8 mouse cellular contexts compared by ENCODE assay signal in the genomic region with DNA sequence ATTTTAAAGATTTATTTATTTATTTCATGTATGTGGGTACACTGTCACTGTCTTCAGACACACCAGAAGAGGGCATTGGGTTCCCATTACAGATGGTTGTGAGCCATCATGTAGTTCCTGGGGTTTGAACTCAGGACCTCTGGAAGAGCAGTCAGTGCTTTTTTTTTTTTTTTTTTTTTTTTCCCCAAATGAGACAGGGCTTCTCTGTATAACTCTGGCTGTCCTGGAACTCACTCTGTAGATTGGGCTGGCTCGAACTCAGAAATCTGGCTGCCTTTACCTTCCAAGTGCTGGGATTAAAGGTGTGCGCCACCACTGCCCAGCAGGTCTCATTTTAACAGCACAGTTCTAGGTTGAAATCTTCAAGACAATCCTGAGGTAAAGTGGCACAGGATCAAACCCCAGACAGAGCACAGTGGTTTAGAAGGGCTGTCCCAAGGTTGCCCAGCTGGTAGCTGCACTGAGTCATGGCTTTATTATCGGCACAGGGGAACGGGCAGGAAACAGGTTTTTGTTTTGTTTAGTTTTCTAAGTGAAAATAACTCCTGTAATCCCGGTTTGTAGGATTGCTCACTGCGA. TPM values are rescaled to one million over a fixed set of nuclear protein-coding genes. Genes with fewer than 3 reads are reported as not detected.
DNase-seq lines count a peak whose midpoint lies in the region; ATAC-seq and TF ChIP-seq lines count a peak whose summit lies in the region.

A gene (plus strand): TSS at position 529 of the 579 bp plus-strand sequence.

- no peaks in the 10 kb centered on the region for H3K27me3 ChIP-seq in MEL (ENCODE audit: control insufficient read depth in 1 of 2, insufficient read depth in 2 of 2, low read length in 2 of 2)
- no peaks in the 10 kb centered on the region for H3K27me3 ChIP-seq in hindbrain, postnatal 0 days (ENCODE audit: insufficient read depth, low read length)

- TF ChIP-seq EP300 in MEL (IDR thresholded peaks at IDR 0.05; ENCODE audit: low read depth in 1 of 2, low read length in 2 of 2) = no peak

- H3K79me2 ChIP-seq in MEL (ENCODE audit: control insufficient read depth, insufficient read depth, low read length, poor library complexity) = peaks cover 25% of the 10 kb centered on the region
- H3K79me2 ChIP-seq in macrophage (ENCODE audit: inconsistent target) = peaks cover 34% of the 10 kb centered on the region

- peak within 1 kb of the TSS; percentile 61 to 73 for H3K4me3 ChIP-seq in MEL (ENCODE audit: control insufficient read depth in 1 of 2, insufficient read depth in 1 of 2, low read depth in 2 of 2, low read length in 2 of 2)
- peak within 1 kb of the TSS; percentile 85 for H3K4me3 ChIP-seq in hindbrain, postnatal 0 days (ENCODE audit: low read length)
- H3K4me3 ChIP-seq in macrophage (ENCODE audit: inconsistent target) = peak within 1 kb of the TSS; percentile 48

- H3K9me3 ChIP-seq in MEL (replicated peaks; ENCODE audit: insufficient read depth, low read length) = no peaks in the 10 kb centered on the region
- no peaks in the 10 kb centered on the region for H3K9me3 ChIP-seq in hindbrain, postnatal 0 days (ENCODE audit: low read length)

- peaks cover 2 to 35% of the 10 kb centered on the region in 2 experiments; a peak in 3 of 4 replicates for H3K4me1 ChIP-seq in MEL (ENCODE audit: control insufficient read depth in 1 of 2, insufficient read depth in 2 of 2, low read length in 2 of 2)
- H3K4me1 ChIP-seq in hindbrain, postnatal 0 days (ENCODE audit: insufficient read depth, low read length) = peaks cover 28% of the 10 kb centered on the region

- H3K4me2 ChIP-seq in hindbrain, postnatal 0 days (ENCODE audit: low read depth, low read length) = peak within 1 kb of the TSS; percentile 84

- no peak for TF ChIP-seq POLR2A in MEL (IDR thresholded peaks at IDR 0.05; ENCODE audit: control insufficient read depth in 1 of 2, insufficient read depth in 1 of 2, low read depth in 1 of 2, low read length in 2 of 2, poor library complexity in 1 of 2)

- 61% methylated on average over 6 of the region's 6 CpGs for WGBS in hindbrain, postnatal 0 days
- 43% methylated on average over 6 of the region's 6 CpGs for WGBS in macrophage (ENCODE audit: missing documents)

- DNase-seq in kidney, adult 9 months = peak; percentile 48
- no peak for DNase-seq in kidney, postnatal 14 days
- no peak for DNase-seq in MEL (ENCODE audit: low read depth, low spot score)
- DNase-seq in hindbrain, postnatal 0 days (ENCODE audit: low spot score) = no peak
- DNase-seq in yolk sac, embryonic 10.5 days (ENCODE audit: low spot score) = no peak

- peaks cover 0 to 32% of the 10 kb centered on the region in 2 experiments; a peak in 2 of 4 replicates for H3K36me3 ChIP-seq in MEL (ENCODE audit: control insufficient read depth in 1 of 2, insufficient read depth in 2 of 2, low read length in 2 of 2)
- H3K36me3 ChIP-seq in hindbrain, postnatal 0 days (ENCODE audit: insufficient read depth, low read length) = no peaks in the 10 kb centered on the region
- no peaks in the 10 kb centered on the region for H3K36me3 ChIP-seq in macrophage (ENCODE audit: inconsistent target)

- no peak for TF ChIP-seq RAD21 in MEL (IDR thresholded peaks at IDR 0.05; ENCODE audit: low read depth, low read length)

- H3K9ac ChIP-seq in MEL (ENCODE audit: control insufficient read depth, low read depth, low read length, poor library complexity, severe bottlenecking) = peak within 1 kb of the TSS; percentile 87
- H3K9ac ChIP-seq in hindbrain, postnatal 0 days (replicated peaks; ENCODE audit: low read length) = peak within 1 kb of the TSS; percentile 99

- ATAC-seq in erythroblast, adult 5-6 weeks (replicated peaks; ENCODE audit: low FRiP score, poor library complexity, severe bottlenecking) = no peak
- no peak for ATAC-seq in hindbrain, postnatal 0 days
- no peak for ATAC-seq in megakaryocyte progenitor cell, adult 5-6 weeks (replicated peaks; ENCODE audit: poor library complexity)

- TF ChIP-seq CTCF in MEL (IDR thresholded peaks at IDR 0.05 in 2 of 3, conservative IDR thresholded peaks at IDR 0.05 in 1 of 3; ENCODE audit: control insufficient read depth in 1 of 3, insufficient read depth in 1 of 3, low read depth in 2 of 3, low read length in 3 of 3, poor library complexity in 1 of 3, severe bottlenecking in 1 of 3) = no peak
- no peak for TF ChIP-seq CTCF in hindbrain, postnatal 0 days (IDR thresholded peaks at IDR 0.05; ENCODE audit: low read depth)

- H3K27ac ChIP-seq in MEL (ENCODE audit: control insufficient read depth, low read depth, low read length) (peak within 1 kb of the TSS; percentile 98), macrophage (peak within 1 kb of the TSS; percentile 89)
- peak within 1 kb of the TSS; percentile 99 for H3K27ac ChIP-seq in hindbrain, postnatal 0 days

TF ChIP-seq in MEL, 35 proteins besides CTCF, POLR2A, EP300 and RAD21:
- TF ChIP-seq RCOR1 (IDR thresholded peaks at IDR 0.05; ENCODE audit: low read depth, low read length) = no peak
- no peak for TF ChIP-seq CHD2 (IDR thresholded peaks at IDR 0.05; ENCODE audit: low read length)
- TF ChIP-seq KAT2A (conservative IDR thresholded peaks at IDR 0.05; ENCODE audit: low read depth, low read length) = no peak
- peak; percentile 60; the same call in 1 of the 2 replicates for TF ChIP-seq ZNF384 (IDR thresholded peaks at IDR 0.05; ENCODE audit: low read depth, low read length)
- TF ChIP-seq TBP (IDR thresholded peaks at IDR 0.05; ENCODE audit: low read depth, low read length) = no peak
- TF ChIP-seq SMC3 (IDR thresholded peaks at IDR 0.05; ENCODE audit: low read depth, low read length) = no peak
- no peak for TF ChIP-seq MYC (IDR thresholded peaks at IDR 0.05; ENCODE audit: low read depth, low read length)
- no peak for TF ChIP-seq MYB (IDR thresholded peaks at IDR 0.05; ENCODE audit: low read depth, low read length)
- no peak for TF ChIP-seq TAL1 (IDR thresholded peaks at IDR 0.05; ENCODE audit: low read length)
- no peak for TF ChIP-seq E2F4 (IDR thresholded peaks at IDR 0.05; ENCODE audit: borderline replicate concordance, low read depth, low read length)
- no peak for TF ChIP-seq MEF2A (IDR thresholded peaks at IDR 0.05; ENCODE audit: extremely low read depth, insufficient replicate concordance, low read depth, low read length, poor library complexity, severe bottlenecking)
- TF ChIP-seq ETS1 (IDR thresholded peaks at IDR 0.05; ENCODE audit: low read depth, low read length) = peak; percentile 35; the same call in 1 of the 2 replicates
- no peak for TF ChIP-seq NELFE (IDR thresholded peaks at IDR 0.05; ENCODE audit: low read depth, low read length)
TF ChIP-seq in MEL: peak in this region for 2.

RNA-seq across cellular contexts. Expression of the gene that starts here (rescaled TPM):
- 19.2 and 20.8 TPM in 2 replicates for total RNA-seq in MEL (2012; rRNA removed)
- polyA plus RNA-seq in MEL (2012; ENCODE audit: insufficient read depth in 1 of 2, insufficient read length in 2 of 2, low read depth in 1 of 2, low replicate concordance in 2 of 2, missing spikeins in 1 of 2) (10 to 100 TPM in 1 of 2 experiments, not detected in 1; 28.4 TPM), macrophage (2018) (10.1 to 11.0 TPM (median 10.5 TPM) in 3 replicates)
- 6.1 and 25.0 TPM in 2 replicates for total RNA-seq in erythroblast, adult 5-6 weeks (2015; ENCODE audit: low replicate concordance)
- total RNA-seq in erythroblast, adult 5-6 weeks (2017; ENCODE audit: low replicate concordance) = 20.4 and 45.8 TPM in 2 replicates
- 59.7 and 62.5 TPM in 2 replicates for total RNA-seq in hindbrain, postnatal 0 days (2014; rRNA removed)
- polyA plus RNA-seq in hindbrain, postnatal 0 days (2015; fragmentation: Nextera tagmentation; extraction: Ambion mirVana) = 22.5 and 22.8 TPM in 2 replicates
- total RNA-seq in macrophage (2018; cell fraction: chromatin; rRNA removed) = 100 to 1,000 TPM in 2 of 26 experiments, 10 to 100 TPM in 24; 33.6 to 125 (median 58.2) TPM
- 10 to 100 TPM in 6 of 26 experiments, 1 to 10 TPM in 20; 3.1 to 11.4 (median 8.8) TPM for total RNA-seq in macrophage (2018; cell fraction: cytosol; rRNA removed)
- 10 to 100 TPM; 12.9 to 53.8 (median 26.5) TPM for total RNA-seq in macrophage (2018; cell fraction: nucleus; rRNA removed)
- total RNA-seq in megakaryocyte progenitor cell, adult 5-6 weeks (2015) = 7.5 and 9.0 TPM in 2 replicates
- 21.8 and 41.2 TPM in 2 replicates for total RNA-seq in megakaryocyte progenitor cell, adult 5-6 weeks (2017)
